Mouse (Mus musculus) liver, adult 2 months (tissue): ENCODE data around the gene St6galnac3. TPM values are rescaled to one million over a fixed set of nuclear protein-coding genes. Genes with fewer than 3 reads are reported as not detected.

Experiments used
- DNase-seq: peaks from one replicate; pipeline ENCODE4 v3.0.0-alpha.2; 2011; ENCODE audit warnings: low read depth, low spot score; ENCODE audit errors: extremely low read depth
- H3K27ac ChIP-seq: fragments of 200-500 bp; replicated peaks from 2 replicates; pipeline ENCODE4 v1.5.1; 2012; ENCODE audit warnings: low read depth, mild to moderate bottlenecking, control low read depth, inconsistent platforms, low read length; ENCODE audit not compliant: insufficient read depth
- H3K27me3 ChIP-seq: fragments of 200-500 bp; 2 replicates; pipeline ENCODE4 v1.6.1; 2012; ENCODE audit warnings: mild to moderate bottlenecking, moderate library complexity, low read length, inconsistent platforms; ENCODE audit not compliant: control insufficient read depth, insufficient read depth
- H3K36me3 ChIP-seq: fragments of 200-500 bp; 2 replicates; pipeline ENCODE4 v1.6.1; 2012; ENCODE audit warnings: low read length, inconsistent platforms; ENCODE audit not compliant: control insufficient read depth, insufficient read depth
- H3K4me1 ChIP-seq: fragments of 200-500 bp; 2 replicates; pipeline ENCODE4 v1.6.1; 2011; ENCODE audit warnings: low read length; ENCODE audit not compliant: control insufficient read depth, insufficient read depth
- H3K4me3 ChIP-seq: fragments of 200-500 bp; 2 replicates; pipeline ENCODE4 v1.5.1; 2011; ENCODE audit warnings: low read depth, mild to moderate bottlenecking, control low read depth, low read length, moderate library complexity; ENCODE audit not compliant: insufficient read depth
- H3K79me2 ChIP-seq: fragments of 200-500 bp; 2 replicates; pipeline ENCODE4 v1.6.1; 2012; ENCODE audit warnings: inconsistent platforms, mild to moderate bottlenecking, low read length, moderate library complexity; ENCODE audit not compliant: control insufficient read depth, insufficient read depth
- H3K9ac ChIP-seq: fragments of 200-500 bp; 2 replicates; pipeline ENCODE4 v1.6.1; 2012; ENCODE audit warnings: low read depth, mild to moderate bottlenecking, control low read depth, inconsistent platforms, low read length
- CTCF ChIP-seq: fragments of 200-500 bp; IDR thresholded peaks from 2 replicates; pipeline ENCODE4 v1.5.1; 2011; ENCODE audit warnings: low read depth, low read length, control low read depth
- POLR2A ChIP-seq: fragments of 200-500 bp; IDR thresholded peaks from 2 replicates; pipeline ENCODE4 v1.6.1; 2011; ENCODE audit warnings: low read length, control low read depth; ENCODE audit not compliant: insufficient read depth; ENCODE audit errors: extremely low read depth
- WGBS: fragments of 180-500 bp; shearing (Covaris S2); methylation state at CpG from one replicate; pipeline ENCODE4 v1.1.7; 2018; 5-methylcytosine and 5-hydroxymethylcytosine counted together
- polyA plus RNA-seq: library from polyadenylated mRNA; depleted of rRNA; stranded (reverse); fragments of >200 nt; gene quantifications from 2 replicates; pipeline ENCODE4 v1.2.3, GENCODE M21; 2012
- total RNA-seq: library from RNA; depleted of rRNA; stranded (reverse); fragments of >200 nt; gene quantifications from 2 replicates; pipeline ENCODE4 v1.2.3, GENCODE M21; 2014

St6galnac3 gene
- total and polyA plus RNA-seq, 2 experiments, result 0.24 to 0.83 TPM

DNA sequence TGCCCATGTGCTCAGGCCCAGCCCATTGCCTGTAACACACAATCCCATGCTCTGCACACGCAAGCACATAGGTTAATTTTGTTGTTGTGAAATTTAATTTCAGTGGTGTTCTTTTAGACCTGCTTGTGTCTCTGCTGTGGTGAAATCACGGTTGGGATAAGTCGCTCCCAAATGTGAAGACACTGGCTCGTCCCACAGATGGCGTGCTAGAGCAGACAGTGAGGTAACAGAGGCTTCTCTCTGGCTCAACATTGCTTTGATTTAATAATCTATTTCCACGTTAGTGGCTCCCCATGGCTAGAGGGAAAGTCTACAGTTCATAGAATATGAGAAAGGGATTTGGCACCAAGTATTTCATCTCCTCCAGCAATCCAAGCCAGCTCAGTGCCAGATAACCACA lies 17.3 kb downstream of the St6galnac3 start:
- no peak for DNase-seq
- H3K9ac ChIP-seq, result no peak overlapping the region
- no peaks in the 10 kb centered on the region for H3K27me3 ChIP-seq
- H3K36me3 ChIP-seq, result no peaks in the 10 kb centered on the region
- no peak for TF ChIP-seq CTCF
- TF ChIP-seq POLR2A, result no peak
- H3K79me2 ChIP-seq, result no peaks in the 10 kb centered on the region
- H3K27ac ChIP-seq, result no peak overlapping the region
- H3K4me1 ChIP-seq, result no peaks in the 10 kb centered on the region
- 62% methylated on average over 6 of the region's 6 CpGs for WGBS
- no peak overlapping the region for H3K4me3 ChIP-seq

DNA sequence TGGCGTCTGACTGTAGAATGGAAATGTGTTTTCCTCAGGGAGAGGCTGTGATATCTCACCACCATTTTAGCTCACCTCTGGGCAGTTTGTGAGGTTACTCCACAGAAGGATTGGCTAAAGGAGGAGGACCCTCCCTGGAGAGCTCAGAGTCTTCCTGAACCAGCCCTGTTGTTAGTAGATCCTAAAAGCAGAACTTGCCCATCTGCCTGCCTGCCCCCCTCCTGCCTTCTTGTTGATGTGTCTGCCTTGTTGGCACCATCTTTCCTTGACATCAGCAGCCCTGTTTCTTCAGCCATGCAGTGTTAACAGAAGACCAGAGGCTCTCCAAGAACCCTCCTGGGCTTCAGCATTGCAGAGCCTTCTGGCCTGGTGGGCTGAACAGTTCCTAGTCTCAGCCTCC lies 18.1 kb downstream of the St6galnac3 start:
- Histone ChIP-seq H3K79me2 (no peaks in the 10 kb centered on the region), H3K4me3 (no peak overlapping the region), H3K9ac (no peak overlapping the region), H3K27me3 (no peaks in the 10 kb centered on the region), H3K36me3 (no peaks in the 10 kb centered on the region), H3K4me1 (no peaks in the 10 kb centered on the region), H3K27ac (no peak overlapping the region)
- 83% methylated on average over 1 of the region's 1 CpGs for WGBS
- DNase-seq, result no peak
- TF ChIP-seq POLR2A (no peak), CTCF (no peak)

DNA sequence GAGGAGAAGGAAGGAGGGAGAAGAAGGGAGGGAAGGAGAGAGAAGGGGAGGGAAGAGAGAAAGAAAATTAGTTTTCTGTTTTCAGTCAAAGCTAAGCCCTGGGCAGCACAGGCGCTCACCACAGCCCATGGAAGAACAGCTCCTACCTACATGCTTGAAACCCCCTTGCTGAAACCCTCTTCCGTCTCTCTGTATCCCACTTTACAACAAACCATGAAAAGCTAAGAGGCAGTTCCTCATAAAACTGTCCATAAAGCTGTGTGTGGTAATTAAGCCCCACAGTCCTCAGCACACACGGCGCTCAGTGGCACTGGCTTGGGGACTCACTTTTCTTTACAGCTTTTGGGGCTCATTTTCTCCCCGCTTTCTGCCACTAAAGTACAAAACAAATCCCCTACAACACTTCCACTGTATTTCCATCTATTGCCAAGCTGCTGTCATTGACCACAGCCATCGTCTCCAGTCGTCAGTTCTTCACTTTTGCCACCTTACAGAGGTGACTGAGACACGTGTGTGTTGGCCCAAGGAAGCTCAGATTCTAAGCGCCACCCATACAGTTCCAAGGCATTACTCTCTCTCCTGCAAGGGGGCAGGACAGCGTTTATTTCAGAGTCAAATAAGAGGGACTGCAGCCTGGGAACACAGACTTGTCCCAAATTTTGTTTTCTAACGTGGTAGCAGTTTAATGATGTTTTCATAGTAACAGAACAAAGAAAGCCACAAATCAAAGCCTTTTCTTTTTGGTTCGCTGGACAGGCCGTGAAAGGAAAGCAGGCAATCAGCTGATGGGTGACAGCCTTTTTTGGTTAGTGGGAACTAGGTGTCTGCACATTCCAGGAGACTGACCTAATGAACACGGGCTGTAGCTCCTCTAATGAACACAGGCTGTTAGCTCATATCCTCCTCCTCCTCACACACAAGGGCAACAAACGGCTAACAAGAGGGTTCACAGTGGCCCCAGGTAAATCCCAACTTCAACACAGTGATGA lies 22.9 kb downstream of the St6galnac3 start:
- WGBS, result 80% methylated on average over 15 of the region's 15 CpGs
- Histone ChIP-seq H3K27ac (no peak overlapping the region), H3K36me3 (no peaks in the 10 kb centered on the region), H3K79me2 (no peaks in the 10 kb centered on the region), H3K4me1 (no peaks in the 10 kb centered on the region), H3K27me3 (no peaks in the 10 kb centered on the region), H3K4me3 (no peak overlapping the region), H3K9ac (no peak overlapping the region)
- TF ChIP-seq CTCF (no peak), POLR2A (no peak)
- DNase-seq, result no peak

DNA sequence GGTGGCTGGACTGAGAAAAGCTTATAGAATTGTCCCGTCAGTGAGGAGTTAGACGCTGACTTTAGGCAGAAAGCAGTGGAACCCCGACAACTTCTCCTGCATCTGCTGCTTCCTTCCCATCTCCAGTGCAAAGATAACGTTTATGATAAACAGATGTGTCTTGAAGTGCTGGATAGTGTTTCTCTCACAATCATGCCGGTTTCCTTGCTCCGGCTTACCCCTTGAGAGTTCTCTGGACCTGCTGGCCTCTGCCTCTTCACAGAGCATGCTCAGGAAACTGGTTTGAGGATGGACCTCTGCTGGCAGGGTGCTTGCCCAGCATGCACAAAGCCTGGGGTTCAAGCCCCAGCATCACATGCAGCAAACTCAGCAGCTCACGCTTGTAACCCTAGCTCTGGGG lies 23.8 kb downstream of the St6galnac3 start:
- Histone ChIP-seq H3K36me3 (no peaks in the 10 kb centered on the region), H3K4me1 (no peaks in the 10 kb centered on the region), H3K27ac (no peak overlapping the region), H3K79me2 (no peaks in the 10 kb centered on the region), H3K27me3 (no peaks in the 10 kb centered on the region), H3K9ac (no peak overlapping the region), H3K4me3 (no peak overlapping the region)
- 63% methylated on average over 7 of the region's 7 CpGs for WGBS
- TF ChIP-seq CTCF (no peak), POLR2A (no peak)
- DNase-seq, result no peak

DNA sequence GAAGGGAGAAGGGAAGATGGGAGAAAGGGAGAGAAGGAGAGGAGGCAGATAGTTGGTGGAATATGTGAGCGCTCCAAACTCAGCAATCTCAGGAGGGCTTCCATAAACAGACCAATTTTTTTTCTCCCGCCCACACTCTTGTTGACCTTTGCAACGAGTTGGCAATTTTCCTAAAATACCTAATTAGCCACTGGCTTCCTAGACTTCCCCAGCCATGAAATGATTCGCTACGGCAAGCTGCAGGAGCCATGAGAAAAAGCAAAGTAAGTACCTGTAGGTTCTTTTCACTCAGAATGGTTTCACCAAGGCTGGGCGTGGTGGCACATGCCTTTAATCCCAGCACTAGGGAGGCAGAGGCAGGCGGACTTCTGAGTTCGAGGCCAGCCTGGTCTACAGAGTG lies 25.9 kb downstream of the St6galnac3 start:
- no peaks in the 10 kb centered on the region for H3K79me2 ChIP-seq
- WGBS, result 84% methylated on average over 8 of the region's 8 CpGs
- no peak overlapping the region for H3K4me3 ChIP-seq
- TF ChIP-seq POLR2A (no peak), CTCF (no peak)
- H3K27me3 ChIP-seq, result no peaks in the 10 kb centered on the region
- DNase-seq, result no peak
- H3K27ac ChIP-seq, result no peak overlapping the region
- H3K36me3 ChIP-seq, result no peaks in the 10 kb centered on the region
- H3K9ac ChIP-seq, result no peak overlapping the region
- no peaks in the 10 kb centered on the region for H3K4me1 ChIP-seq

DNA sequence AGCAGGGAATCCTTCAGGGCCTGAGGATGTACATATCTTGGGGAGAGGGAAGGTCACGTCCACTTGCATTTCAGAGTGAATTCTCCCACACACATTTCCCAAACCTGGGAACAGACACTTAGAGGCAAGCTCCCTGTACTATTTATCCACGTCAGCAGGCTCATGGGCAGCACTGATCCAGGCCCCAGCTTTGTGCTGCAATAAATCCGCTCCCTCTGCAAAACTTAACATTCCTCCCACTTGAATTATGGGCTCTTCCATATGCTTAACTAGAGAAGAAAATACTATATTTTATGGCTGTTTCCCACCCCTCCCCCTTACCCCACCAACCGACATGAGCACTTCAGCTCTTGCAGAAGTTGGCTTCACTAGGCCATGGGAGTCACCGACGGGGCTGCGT lies 32.0 kb downstream of the St6galnac3 start:
- TF ChIP-seq CTCF (no peak), POLR2A (no peak)
- H3K27me3 ChIP-seq, result no peaks in the 10 kb centered on the region
- H3K4me1 ChIP-seq, result no peaks in the 10 kb centered on the region
- H3K9ac ChIP-seq, result no peak overlapping the region
- 72% methylated on average over 7 of the region's 7 CpGs for WGBS
- no peak for DNase-seq
- no peak overlapping the region for H3K27ac ChIP-seq
- no peak overlapping the region for H3K4me3 ChIP-seq
- H3K36me3 ChIP-seq, result no peaks in the 10 kb centered on the region
- H3K79me2 ChIP-seq, result no peaks in the 10 kb centered on the region
